Mouse (Mus musculus) stomach, adult 2 months (tissue): ENCODE data around the gene Gm3558. TPM values are rescaled to one million over a fixed set of nuclear protein-coding genes. Genes with fewer than 3 reads are reported as not detected.

Experiments used
- polyA plus RNA-seq: library from polyadenylated mRNA; depleted of rRNA; stranded (reverse); fragments of >200 nt; gene quantifications from 2 replicates; pipeline ENCODE4 v1.2.3, GENCODE M21; 2012; rRNA removed

Gm3558 gene
- polyA plus RNA-seq: not detected in 2 replicates

DNA sequence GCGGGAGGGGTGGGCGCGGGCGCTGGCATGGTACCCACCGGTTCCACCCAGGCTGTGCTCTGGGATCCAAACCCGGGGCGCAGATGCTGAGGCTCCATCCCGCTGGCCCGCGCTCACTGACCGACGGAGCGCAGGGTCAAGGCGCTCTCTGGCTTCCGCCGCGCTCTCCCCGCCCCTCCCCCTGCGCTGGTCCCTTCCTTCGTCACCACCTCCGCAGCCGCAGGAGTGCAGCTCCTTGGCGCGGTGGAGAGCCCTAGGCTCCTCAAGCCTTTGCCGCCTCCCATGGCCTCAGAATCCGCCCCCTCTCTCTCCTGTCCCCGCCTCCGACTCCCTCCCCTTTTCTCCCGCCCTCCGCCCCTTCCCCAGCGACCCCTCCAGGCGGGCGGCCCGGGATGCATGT, at the start of gene Gm3558:
Gene Gm3558 (minus strand): TSS at position 185 of the 400 bp plus-strand sequence.

DNA sequence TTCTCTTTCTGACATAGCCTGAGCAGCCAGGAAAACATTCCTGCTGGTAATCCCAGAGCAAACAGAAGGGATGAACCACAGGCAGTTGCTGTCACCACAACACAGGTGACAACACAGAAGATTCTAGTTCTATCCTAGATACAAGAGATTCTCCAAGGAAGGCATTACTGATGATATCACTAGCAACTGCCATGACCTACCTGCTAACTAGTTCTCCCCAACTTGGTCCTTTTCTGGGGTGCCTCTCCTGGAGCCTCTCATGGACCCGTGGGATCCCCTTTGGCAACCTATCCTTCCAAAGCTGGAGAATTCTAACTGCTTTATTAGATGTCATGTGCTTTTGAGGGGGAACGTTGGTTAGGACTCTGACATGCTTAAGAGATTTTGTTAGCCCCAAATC, 27.1 kb upstream of the Gm3558 start, which contains the start of gene Gm10338:
Gene Gm10338 (minus strand): TSS at position 101 of the 400 bp plus-strand sequence.

Other genes with a start within 250 kb of the Gm3558 start
- not detected in 2 replicates for gene Gm5797, start 236.2 kb downstream of the Gm3558 start, polyA plus RNA-seq
- gene Gm8374, start 203.4 kb downstream of the Gm3558 start, polyA plus RNA-seq: not detected in 2 replicates
- gene Gm3755, start 117.6 kb downstream of the Gm3558 start, polyA plus RNA-seq: not detected in 2 replicates
- not detected in 2 replicates for gene Gm3752, start 84.8 kb downstream of the Gm3558 start, polyA plus RNA-seq
- gene Gm10338, start 27.0 kb upstream of the Gm3558 start, polyA plus RNA-seq: not detected in 2 replicates
- gene Gm10128, start 75.4 kb upstream of the Gm3558 start, polyA plus RNA-seq: not detected in 2 replicates
- gene Gm26661, start 223.0 kb upstream of the Gm3558 start, polyA plus RNA-seq: not detected in 2 replicates
- 11.4 and 19.7 TPM in 2 replicates for gene Flnb, start 249.4 kb upstream of the Gm3558 start, polyA plus RNA-seq